Mouse (Mus musculus) cortical plate, adult 2 months (tissue): Measurements from ENCODE around the gene Cysrt1. TPM values are rescaled to one million over a fixed set of nuclear protein-coding genes. Genes with fewer than 3 reads are reported as not detected.

Source experiments
- H3K27ac ChIP-seq: fragments of 200-500 bp; 2 replicates; pipeline ENCODE4 v1.5.1; 2012; ENCODE audit warnings: low read length, control low read depth, inconsistent platforms; ENCODE audit not compliant: insufficient read depth
- H3K4me1 ChIP-seq: fragments of 200-500 bp; 2 replicates; pipeline ENCODE4 v1.6.1; 2011; ENCODE audit warnings: low read length; ENCODE audit not compliant: control insufficient read depth, insufficient read depth
- H3K4me3 ChIP-seq: fragments of 200-500 bp; 2 replicates; pipeline ENCODE4 v1.5.1; 2011; ENCODE audit warnings: mild to moderate bottlenecking, low read length, control low read depth; ENCODE audit not compliant: insufficient read depth
- CTCF ChIP-seq: fragments of 200-500 bp; IDR thresholded peaks from 2 replicates; pipeline ENCODE4 v1.5.1; 2011; ENCODE audit warnings: mild to moderate bottlenecking, control low read depth, low read length; ENCODE audit not compliant: insufficient read depth; ENCODE audit errors: extremely low read depth
- POLR2A ChIP-seq: fragments of 200-500 bp; IDR thresholded peaks from 2 replicates; pipeline ENCODE4 v1.6.1; 2011; ENCODE audit warnings: mild to moderate bottlenecking, low read length, control low read depth; ENCODE audit not compliant: insufficient read depth; ENCODE audit errors: extremely low read depth
- polyA plus RNA-seq: library from polyadenylated mRNA; depleted of rRNA; stranded (reverse); fragments of >200 nt; gene quantifications from 2 replicates; pipeline ENCODE4 v1.2.3, GENCODE M21; 2012; rRNA removed

Cysrt1 gene
- polyA plus RNA-seq, 1 experiment: 0.21 TPM

DNA sequence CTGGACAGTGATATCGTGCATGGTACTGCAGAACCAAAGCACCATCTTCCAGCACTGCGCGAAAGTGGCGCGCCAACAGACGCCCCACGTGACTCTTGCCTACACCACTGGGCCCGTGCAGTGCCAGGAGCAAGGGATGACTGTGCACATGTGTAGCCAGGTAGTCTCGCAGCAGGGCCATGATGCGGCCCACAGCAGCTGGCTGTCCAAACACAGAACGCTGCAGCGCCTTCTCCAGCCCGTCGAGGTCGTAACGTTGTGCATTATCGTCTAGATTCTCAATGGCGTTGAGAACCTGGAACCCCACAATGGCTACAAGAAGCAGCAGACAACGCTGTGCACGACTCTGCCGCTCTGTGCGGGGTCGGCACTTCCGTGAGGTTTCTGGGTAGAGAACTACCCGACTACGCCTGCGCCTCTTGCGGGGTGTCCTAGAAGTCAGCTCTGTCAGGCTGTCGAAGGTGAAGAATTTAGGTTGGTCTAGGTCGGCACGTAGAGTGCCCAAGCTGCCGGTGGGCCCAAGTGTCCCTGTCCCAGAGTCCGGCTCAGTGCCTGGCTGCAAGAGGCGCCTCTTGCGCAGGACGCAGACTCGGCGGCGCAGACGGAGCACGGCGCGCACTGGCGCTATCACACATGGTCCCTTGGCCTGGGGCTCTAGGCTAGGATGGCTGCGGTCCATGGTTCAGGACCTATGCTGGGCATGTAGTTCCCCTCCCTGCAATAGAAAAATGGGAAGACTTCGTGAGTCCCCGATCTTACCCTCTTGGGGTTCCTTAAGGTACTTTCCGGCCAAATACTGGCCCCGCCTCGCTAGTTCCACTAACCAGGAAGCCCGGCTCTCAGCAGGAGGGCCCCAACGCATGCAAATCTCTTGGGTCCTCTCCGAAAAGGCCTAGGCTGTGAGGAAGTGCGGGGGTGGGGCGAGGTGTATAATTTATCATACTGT is 46.8 kb downstream of the Cysrt1 start:
- Histone ChIP-seq H3K4me1 (no peaks in the 10 kb centered on the region), H3K4me3 (no peak overlapping the region), H3K27ac (no peak overlapping the region)

DNA sequence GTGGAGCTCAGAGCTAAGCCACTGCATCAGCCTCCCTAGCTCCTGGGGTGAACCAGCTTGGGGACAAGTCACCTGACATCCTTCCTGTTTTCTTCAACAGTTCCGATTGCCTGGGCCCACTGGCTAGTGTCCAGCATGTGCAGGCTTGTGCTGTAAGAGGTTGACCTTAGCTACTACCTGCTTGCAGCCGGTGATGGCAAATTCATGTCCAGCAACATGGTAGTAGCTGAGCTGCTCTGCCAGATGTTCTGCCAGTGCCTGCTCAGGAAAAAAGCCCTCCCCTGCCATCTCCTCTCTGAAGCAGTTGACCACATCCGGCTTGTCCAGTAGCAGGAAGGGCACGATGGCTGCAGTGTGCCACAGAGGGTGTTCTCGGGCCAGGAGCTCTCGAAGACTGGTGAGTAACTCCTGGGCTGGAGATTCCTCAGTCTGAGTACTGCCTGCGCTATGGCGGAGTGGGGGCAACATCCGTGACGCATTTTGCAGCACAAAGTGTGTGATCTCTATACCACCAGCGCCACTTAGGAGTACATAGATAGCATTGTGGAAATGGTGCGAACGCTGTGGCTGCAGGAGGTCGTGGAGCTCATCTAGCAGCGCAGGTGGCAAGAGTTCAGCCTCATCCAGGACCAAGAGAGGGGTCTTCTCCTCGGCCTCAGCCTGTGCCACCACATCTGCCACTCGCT is 47.6 kb downstream of the Cysrt1 start:
- no peak for TF ChIP-seq POLR2A
- TF ChIP-seq CTCF: no peak
- Histone ChIP-seq H3K4me1 (no peaks in the 10 kb centered on the region), H3K27ac (no peak overlapping the region), H3K4me3 (no peak overlapping the region)

More for the DNA sequence above, 46.8 kb downstream of the Cysrt1 start:
- TF ChIP-seq CTCF (no peak), POLR2A (no peak)

DNA sequence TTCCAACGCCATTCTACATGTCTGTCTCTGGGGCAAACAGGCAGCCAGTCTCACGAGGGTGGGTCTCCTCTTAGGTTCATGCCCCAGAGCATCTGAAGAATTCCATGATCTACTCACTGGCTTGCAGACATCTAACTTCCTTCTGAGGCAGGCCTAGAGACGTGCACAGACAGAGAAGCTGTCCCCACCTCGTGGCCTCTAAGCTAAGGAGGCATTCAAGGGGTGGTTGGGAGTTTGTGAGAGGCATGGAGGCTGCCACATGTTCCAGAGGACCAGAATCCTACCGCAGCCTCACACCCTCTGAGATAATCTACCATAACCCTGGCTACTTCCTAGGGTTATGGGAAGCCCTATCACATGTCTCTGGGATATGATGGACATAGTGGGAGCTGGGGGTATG is 48.2 kb downstream of the Cysrt1 start:
- Histone ChIP-seq H3K4me3 (no peak overlapping the region), H3K4me1 (no peaks in the 10 kb centered on the region), H3K27ac (no peak overlapping the region)
- no peak for TF ChIP-seq POLR2A
- TF ChIP-seq CTCF: no peak

DNA sequence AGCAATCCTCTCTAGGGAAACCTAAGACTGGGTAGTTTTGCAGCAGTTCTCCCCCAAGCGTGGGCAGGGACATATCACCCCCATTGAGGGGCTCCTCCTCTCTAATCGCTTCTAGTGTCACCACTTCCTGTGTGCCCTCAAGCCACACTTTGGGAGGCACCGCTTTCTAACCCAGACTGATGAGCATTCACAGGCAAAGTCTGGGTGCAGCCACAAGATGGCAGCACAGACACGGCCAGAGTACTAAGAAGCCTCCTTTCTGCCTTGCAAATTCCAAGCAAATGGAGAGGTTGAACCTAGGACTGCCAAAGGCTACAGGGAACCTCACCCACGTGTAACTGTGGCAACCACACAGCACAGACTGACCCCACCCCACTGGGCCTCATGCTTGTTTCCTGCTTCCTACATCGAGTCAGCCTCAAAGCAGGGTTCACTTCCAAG is 48.9 kb downstream of the Cysrt1 start:
- no peak overlapping the region for H3K27ac ChIP-seq
- no peaks in the 10 kb centered on the region for H3K4me1 ChIP-seq
- H3K4me3 ChIP-seq: no peak overlapping the region
- no peak for TF ChIP-seq POLR2A
- TF ChIP-seq CTCF: peak; percentile 97

Other genes with a start within 250 kb of the Cysrt1 start
- gene Nsmf, start 188.1 kb downstream of the Cysrt1 start, polyA plus RNA-seq: 724 and 838 TPM in 2 replicates
- gene Entpd8, start 162.1 kb downstream of the Cysrt1 start, polyA plus RNA-seq: not detected in 2 replicates
- gene Noxa1, start 147.3 kb downstream of the Cysrt1 start, polyA plus RNA-seq: not detected in 2 replicates
- 22.1 and 24.2 TPM in 2 replicates for gene Nrarp, start 61.7 kb downstream of the Cysrt1 start, polyA plus RNA-seq
- gene Tor4a, start 45.6 kb downstream of the Cysrt1 start, polyA plus RNA-seq: 2.5 TPM in 2 replicates
- 52.0 and 57.5 TPM in 2 replicates for gene Nelfb, start 31.0 kb downstream of the Cysrt1 start, polyA plus RNA-seq
- 0.11 TPM in 1 of 2 replicates, not detected in the other for gene Stpg3, start 27.8 kb downstream of the Cysrt1 start, polyA plus RNA-seq
- gene Fam166a, start 23.7 kb downstream of the Cysrt1 start, polyA plus RNA-seq: 0.19 and 0.21 TPM in 2 replicates
- 527 and 537 TPM in 2 replicates for gene Tubb4b, start 17.8 kb downstream of the Cysrt1 start, polyA plus RNA-seq
- gene Slc34a3, start 8.1 kb downstream of the Cysrt1 start, polyA plus RNA-seq: 0.26 and 0.44 TPM in 2 replicates
- not detected in 2 replicates for gene Rnf224, start 5.7 kb downstream of the Cysrt1 start, polyA plus RNA-seq
- gene Rnf208, start 197 bp downstream of the Cysrt1 start, polyA plus RNA-seq: 314 and 325 TPM in 2 replicates
- 14.0 and 15.5 TPM in 2 replicates for gene AL732309.1, start 4.4 kb upstream of the Cysrt1 start, polyA plus RNA-seq
- 33.8 and 36.0 TPM in 2 replicates for gene Tmem203, start 13.0 kb upstream of the Cysrt1 start, polyA plus RNA-seq
- 14.0 and 22.0 TPM in 2 replicates for gene Tprn, start 20.2 kb upstream of the Cysrt1 start, polyA plus RNA-seq
- gene Ssna1, start 30.0 kb upstream of the Cysrt1 start, polyA plus RNA-seq: 87.9 and 93.2 TPM in 2 replicates
- 75.7 and 76.5 TPM in 2 replicates for gene Anapc2, start 30.0 kb upstream of the Cysrt1 start, polyA plus RNA-seq
- not detected in 2 replicates for gene Tmem210, start 45.7 kb upstream of the Cysrt1 start, polyA plus RNA-seq
- not detected in 2 replicates for gene Lrrc26, start 47.5 kb upstream of the Cysrt1 start, polyA plus RNA-seq
- 336 and 340 TPM in 2 replicates for gene Grin1, start 76.7 kb upstream of the Cysrt1 start, polyA plus RNA-seq
- 27.0 and 28.4 TPM in 2 replicates for gene Man1b1, start 89.9 kb upstream of the Cysrt1 start, polyA plus RNA-seq
- 59.8 and 69.1 TPM in 2 replicates for gene Dpp7, start 113.9 kb upstream of the Cysrt1 start, polyA plus RNA-seq
- 16.6 and 20.4 TPM in 2 replicates for gene Uap1l1, start 123.2 kb upstream of the Cysrt1 start, polyA plus RNA-seq
- 4.0 and 4.4 TPM in 2 replicates for gene Sapcd2, start 129.9 kb upstream of the Cysrt1 start, polyA plus RNA-seq
- gene Entpd2, start 153.4 kb upstream of the Cysrt1 start, polyA plus RNA-seq: 15.8 and 19.0 TPM in 2 replicates
- 435 and 468 TPM in 2 replicates for gene Npdc1, start 156.9 kb upstream of the Cysrt1 start, polyA plus RNA-seq
- 0.38 and 0.48 TPM in 2 replicates for gene Fut7, start 180.8 kb upstream of the Cysrt1 start, polyA plus RNA-seq
- 105 and 109 TPM in 2 replicates for gene Abca2, start 186.3 kb upstream of the Cysrt1 start, polyA plus RNA-seq
- 0.72 and 0.79 TPM in 2 replicates for gene Clic3, start 214.4 kb upstream of the Cysrt1 start, polyA plus RNA-seq
- 137 TPM in 2 replicates for gene Paxx, start 218.6 kb upstream of the Cysrt1 start, polyA plus RNA-seq
- gene Ptgds, start 227.6 kb upstream of the Cysrt1 start, polyA plus RNA-seq: 2,250 and 2,426 TPM in 2 replicates